Mouse (Mus musculus): ENCODE measurements at regions not wholly inside any gene's neighbourhood (a gene's known extent, or its start where the extent isn't known, plus 50 kb on each side); places are given as distances from the start of the nearest gene placed in this dataset.
A peak's percentile ranks its signal among the peaks of the same experiment; 100 is the strongest.

DNA sequence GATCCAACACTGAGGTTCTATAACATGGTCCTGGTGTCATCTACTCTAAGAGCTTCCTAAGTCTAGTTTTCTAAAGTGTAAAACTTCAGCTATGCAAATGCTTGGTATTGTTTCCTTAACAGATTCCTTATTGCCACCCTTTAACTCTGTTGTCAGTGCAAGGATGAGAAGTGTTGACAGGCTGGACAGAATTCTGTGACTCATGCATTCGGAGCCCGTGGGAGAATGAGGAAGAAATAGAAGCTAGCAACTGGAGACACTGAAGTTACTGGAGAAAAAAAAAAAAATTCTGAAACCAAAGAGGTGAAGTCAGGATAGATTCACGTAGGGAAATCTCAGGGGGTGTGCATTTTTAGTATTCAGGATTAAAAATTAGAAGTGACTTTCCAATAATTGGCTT lies 128.6 kb upstream of the Pum3 start:
- no peak for DNase-seq

DNA sequence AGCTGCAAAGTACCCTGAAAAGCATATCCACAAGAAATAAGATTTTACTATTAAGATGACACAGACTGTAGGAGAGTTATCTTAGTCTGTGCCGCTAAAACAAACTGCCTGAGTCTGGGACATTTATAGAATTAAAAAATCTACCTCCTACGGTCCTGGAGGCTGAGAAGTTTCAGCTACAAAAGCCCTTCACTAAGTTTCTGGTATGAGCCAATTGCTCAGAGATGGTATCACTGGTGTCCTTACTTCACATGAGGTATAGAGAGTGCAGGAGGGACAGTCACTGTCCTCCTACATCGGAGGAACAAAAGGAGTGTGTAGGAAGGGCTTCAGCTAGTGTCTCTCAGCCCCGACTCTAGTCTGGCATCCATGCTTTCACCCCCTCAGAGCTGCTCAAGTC lies 127.1 kb upstream of the Pum3 start:
- no peak for DNase-seq

DNA sequence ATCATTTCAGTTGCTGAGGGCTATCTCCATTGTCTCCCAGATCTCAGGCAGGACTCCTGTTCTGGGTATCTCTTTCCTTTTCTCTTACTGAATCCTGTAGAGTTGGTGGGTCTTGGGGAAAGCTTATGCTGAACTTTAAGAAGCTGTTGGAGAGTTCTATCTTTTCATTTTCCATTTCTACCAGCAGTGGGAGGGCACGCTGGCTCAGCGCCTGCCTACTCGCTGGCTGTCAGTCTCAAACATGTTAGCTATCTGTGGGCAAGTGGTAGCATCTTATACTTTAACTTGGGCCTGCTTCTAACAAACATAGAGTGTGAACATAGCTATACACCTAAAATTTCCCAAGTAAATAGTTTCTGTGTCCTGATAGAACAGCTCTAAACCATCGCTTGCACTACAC lies 125.2 kb upstream of the Pum3 start:
- no peak for DNase-seq

DNA sequence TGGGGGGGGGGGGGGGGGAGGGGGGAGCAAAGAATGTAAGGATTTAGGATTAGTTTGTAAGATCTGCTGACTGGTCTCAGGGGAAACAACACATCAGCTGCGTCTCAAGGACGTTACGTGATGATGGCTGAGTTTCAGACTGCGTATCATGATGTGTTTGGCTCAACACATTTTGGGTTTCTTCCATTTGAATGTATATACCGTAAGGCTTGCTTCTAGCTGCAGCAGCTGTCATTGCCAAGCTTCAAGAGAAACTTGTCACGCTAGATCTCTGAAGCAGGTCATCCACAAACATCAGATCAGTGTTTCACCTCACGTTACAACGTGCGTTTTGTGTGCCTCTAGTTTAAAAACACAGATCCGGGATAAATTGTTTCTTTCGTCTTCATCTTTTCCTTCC lies 123.6 kb upstream of the Pum3 start:
- DNase-seq, result no peak

DNA sequence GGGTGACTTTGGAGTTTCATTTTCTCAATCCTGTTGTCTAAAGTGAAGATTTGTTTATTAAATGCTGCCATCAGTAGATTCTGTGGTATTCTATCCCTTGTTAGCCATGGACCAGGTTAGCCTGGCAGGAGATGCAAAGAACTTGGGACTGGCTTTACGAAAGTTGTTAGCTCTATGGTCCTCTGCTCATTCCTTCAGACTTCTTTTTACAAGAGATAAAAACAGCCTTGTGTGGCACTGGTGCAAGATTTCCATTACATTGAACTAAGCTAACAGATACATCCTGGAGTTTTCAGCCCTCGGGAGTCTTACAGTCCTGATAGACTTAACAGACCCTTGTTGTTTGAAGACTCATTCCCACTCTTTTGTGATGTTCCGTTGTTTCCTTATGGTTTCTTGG lies 108.1 kb upstream of the Pum3 start:
- no peak for DNase-seq

DNA sequence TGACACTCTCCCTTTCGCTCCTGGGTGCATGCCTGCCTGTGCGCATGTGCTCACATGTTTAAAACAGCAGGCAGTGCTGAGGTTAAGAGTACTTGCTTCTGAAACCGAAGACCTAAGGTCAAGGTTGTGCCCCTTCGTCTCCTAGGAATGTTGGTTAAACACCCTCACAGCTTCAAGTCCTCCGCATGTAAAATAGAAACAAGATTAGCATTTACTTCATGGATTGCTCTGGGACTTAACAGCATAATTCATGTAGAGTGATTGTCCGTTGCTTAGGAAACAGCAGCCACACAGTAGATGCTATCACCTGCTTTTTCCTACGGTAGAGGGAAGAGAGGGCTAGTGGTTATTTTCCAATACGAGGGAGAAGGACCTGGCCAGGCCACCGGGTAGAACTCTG lies 107.4 kb upstream of the Pum3 start:
- no peak for DNase-seq

DNA sequence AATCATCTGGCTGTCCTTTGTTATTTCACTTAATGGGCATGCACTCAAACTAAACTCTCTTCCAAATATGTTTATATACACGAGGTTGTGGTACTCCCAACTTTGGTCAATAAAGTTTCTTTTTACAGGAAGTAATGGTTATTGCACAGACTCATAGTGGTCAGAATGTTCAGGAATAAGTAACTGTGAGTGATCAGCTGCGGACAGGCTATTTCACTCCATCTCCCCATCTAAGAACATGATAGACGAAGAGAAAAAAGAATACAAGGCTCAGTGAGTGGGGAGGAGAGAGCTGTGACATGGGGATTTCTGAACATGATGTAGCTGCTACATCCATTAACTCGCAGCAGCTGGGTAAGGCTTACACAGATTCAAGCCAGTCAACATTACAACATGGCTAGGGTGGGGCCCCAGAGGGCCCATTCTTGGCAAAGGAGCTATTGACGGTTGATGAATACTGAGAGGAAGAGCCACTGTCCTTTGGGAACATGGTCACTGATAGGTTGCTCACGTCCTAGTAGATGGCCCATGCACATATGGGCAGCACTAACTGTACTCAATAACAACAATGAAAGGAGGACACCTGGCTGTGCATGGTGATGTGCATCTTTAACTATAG lies 98.4 kb upstream of the Pum3 start:
- no peak for DNase-seq

DNA sequence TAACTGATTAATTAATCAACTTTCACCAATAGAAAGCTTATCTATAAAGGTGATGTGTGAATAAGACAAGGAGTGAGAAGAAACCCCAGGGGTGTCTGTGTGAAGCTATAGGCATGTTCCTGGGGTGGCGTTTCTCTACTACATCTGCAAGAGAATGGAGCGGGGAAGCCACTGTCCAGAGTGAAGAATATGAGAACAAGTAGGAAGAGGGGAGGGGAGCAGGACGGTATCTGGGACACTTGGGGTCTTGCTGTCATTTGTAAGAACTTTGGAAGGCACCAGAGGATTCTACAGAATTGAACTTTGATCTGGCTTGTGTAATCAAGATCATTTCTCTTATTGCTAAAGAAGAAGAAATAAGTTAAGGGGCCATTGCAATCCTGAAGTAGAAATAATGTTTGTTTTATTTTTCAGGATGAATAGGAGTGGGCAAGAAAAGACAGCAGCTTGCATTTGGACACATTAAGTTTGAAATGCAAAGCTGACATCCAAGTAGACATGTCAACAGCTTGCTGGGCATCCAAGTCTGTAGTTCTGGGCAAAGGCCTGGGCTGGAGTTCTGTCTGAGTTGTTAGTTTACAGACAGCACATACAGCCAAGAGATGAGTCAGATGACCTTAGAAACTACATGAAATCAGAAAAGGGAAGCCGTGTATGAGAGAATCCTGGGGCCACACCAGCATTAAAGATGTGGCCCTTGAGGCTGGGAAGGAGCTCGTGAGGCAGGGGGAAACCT lies 89.9 kb upstream of the Pum3 start:
- DNase-seq, result no peak

DNA sequence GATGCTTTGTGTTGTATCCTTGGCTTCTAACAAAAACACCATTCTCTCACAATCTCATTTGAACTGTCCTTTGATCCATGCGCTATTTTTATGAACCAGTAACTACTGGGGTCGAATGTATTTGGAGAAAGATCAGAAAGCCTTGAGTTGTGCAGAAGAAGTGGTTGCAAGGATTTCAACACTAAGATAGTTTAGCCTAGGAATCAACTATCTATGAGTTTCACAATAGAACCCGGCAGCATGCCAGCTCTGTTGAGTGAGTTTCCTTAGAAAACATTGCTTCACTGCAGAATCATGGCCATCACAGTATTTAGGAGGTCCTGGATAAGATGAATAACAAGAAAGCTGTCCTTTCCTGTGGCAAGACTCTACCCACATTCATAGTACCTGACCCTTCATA lies 84.6 kb upstream of the Pum3 start:
- DNase-seq, result no peak

DNA sequence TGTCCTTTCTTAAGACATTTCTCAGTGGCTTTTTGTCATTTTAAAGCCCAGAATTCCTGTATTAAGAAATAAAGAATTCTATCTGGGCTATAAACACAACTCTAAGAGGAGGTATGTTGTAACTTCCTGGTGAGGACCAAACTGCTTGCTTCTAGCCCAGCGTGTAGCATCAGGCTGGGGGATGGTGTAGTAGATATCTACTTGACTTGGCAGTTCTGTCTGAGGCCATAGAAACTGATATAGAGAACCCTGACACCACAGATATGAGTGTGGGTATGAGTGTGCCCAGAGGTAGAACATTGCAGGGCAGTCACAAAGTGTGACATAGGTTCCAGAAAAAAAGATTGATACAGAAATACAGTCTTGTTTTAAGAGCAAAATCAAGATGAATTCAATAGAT lies 83.9 kb upstream of the Pum3 start:
- no peak for DNase-seq

DNA sequence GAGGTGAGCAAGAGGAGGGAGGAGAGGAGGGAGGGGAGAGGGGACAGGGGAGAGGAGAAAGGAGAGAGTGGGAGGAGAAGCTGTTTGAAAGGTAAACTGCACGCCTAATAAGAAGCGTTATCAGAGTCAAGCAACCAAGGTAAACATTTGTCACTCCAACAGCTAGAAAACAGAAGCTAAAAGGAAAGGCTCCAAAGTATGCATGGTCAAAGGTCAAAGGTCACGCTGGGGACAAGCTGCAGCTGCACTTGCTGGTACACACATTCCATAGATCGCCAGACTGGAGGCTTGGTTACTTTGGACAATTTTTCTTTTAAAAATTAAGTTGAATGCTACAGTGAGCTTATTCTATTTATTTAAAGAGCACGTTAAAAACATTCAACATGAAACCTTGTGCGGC lies 81.7 kb upstream of the Pum3 start:
- no peak for DNase-seq

DNA sequence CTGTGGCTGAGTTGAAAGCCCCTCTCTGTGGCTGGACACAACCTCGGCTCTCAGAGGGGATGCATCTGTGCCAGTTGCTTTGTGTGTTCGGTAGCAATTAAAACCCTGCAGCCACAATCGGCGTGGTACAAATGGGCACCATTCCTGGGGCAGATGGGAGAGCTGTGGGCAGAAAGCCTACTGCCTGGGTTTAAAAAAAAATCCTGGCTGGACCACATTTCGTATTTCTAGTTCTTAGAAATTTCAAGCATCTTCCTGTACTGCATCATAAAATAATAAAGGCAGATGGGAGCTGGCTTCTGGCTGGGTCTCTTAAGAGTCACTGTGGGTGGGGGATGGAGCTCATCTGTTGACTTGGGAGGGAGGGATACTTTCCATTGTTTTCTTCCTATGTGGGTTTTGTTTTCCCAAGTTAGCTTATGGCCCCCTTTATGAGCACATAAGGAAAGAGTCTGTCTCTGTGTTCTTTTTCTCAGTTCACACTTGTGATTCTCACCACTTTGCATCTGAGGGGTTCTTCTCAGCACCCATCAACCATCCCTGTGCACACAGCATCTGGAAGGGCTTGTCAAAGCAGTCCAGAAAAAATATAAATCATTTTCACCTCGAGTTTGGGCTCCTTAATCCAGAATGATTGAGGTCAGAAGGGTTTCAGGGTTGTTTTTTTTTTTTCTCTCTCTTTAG lies 80.5 kb upstream of the Pum3 start:
- peak; percentile 78 for DNase-seq

DNA sequence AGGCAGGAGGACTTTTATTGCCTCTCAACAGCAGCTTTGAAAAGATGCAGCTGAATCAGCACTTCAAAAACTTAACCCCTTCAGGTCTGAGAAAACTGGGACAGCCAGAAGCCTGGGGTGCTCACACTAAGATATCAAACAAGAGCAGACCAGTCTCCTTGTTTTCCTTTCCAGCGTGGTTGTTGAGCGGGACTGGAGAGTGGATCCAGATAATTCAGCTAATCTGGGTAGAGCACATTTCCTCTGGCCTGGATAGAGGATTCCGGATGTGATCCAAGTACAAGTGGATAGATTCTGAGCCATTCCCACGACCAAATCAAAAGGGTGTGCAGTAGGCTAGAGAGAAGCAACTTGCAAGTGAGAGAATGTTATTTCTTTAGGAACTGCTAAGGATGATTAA lies 68.7 kb upstream of the Pum3 start:
- no peak for DNase-seq

DNA sequence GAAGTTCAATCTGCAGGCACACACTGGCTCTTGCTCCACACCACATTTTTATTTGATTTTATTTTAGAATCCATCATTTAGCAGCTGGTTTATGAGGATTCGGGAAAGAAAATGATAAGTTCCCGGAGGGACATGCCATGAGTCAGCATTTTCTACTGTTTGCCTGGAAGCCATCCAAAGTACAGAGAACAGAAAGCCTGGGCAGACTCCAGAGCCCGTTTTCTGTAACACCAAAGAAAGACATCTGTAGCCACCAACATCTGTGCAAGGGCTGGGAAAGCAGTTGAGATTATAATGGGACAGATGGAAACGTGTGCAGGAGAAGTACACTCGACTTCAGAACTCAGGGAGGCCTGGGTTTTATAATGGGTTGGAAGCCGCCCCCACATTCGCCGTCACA lies 62.8 kb upstream of the Pum3 start:
- DNase-seq, result peak; percentile 27

DNA sequence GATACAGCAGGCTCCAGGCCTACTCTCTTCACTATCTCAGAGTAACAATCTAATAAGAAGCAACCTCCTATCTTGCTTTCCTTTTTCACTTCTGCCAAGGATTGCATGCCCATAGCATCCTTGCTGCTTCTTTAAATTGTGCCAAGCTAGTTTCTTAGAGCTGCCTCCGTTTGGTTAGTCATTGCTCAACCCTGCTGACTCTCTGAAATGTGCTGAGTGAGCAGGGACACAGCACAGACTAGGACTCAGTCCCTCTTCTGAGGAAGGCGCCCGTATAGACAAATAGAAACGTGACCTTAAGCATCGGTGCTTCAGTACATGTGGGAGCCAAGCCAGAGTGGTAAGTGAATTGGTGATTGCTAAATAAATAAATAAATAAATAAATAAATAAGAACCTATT lies 62.2 kb upstream of the Pum3 start:
- no peak for DNase-seq

DNA sequence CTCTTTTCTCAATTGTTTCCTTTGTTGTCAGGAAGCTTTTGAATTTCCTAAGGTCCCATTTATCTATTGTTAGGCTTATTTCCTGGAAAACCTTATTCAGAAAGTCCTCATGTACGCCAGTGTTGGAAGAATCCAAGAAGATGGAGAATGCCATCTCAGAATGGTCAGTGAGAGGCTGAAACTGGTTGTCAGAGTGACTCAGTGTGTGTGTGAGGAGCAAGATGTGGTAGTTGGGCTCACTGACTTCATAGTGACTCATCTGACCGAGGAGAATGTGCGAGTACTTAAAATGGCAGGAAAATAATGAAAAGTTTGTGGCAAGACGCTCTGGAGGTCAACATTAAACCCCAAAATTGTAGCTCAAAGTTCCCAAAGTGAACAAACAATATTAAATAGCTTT lies 59.4 kb upstream of the Pum3 start:
- DNase-seq, result no peak
